Mouse (Mus musculus) testis, adult 2 months (tissue): ENCODE measurements around the gene Pip4k2a. TPM values are rescaled to one million over a fixed set of nuclear protein-coding genes. Genes with fewer than 3 reads are reported as not detected.

Experiments used
- H3K27ac ChIP-seq: fragments of 200-500 bp; 2 replicates; pipeline ENCODE4 v1.5.1; 2012; ENCODE audit warnings: low read depth, low read length; ENCODE audit not compliant: control insufficient read depth, insufficient read depth
- H3K27me3 ChIP-seq: fragments of 200-500 bp; 2 replicates; pipeline ENCODE4 v1.6.1; 2012; ENCODE audit warnings: mild to moderate bottlenecking, low read length, moderate library complexity; ENCODE audit not compliant: control insufficient read depth, insufficient read depth
- H3K36me3 ChIP-seq: fragments of 200-500 bp; 2 replicates; pipeline ENCODE4 v1.6.1; 2012; ENCODE audit warnings: mild to moderate bottlenecking, low read length; ENCODE audit not compliant: control insufficient read depth, insufficient read depth
- H3K4me1 ChIP-seq: fragments of 200-500 bp; 2 replicates; pipeline ENCODE4 v1.6.1; 2012; ENCODE audit warnings: low read length; ENCODE audit not compliant: control insufficient read depth, insufficient read depth
- H3K4me3 ChIP-seq: fragments of 200-500 bp; 2 replicates; pipeline ENCODE4 v1.5.1; 2012; ENCODE audit warnings: low read depth, mild to moderate bottlenecking, low read length, moderate library complexity, mixed read lengths; ENCODE audit not compliant: control insufficient read depth
- CTCF ChIP-seq: fragments of 200-500 bp; IDR thresholded peaks from 2 replicates; pipeline ENCODE4 v1.5.1; 2012; ENCODE audit warnings: low read depth, mild to moderate bottlenecking, inconsistent platforms, low read length, moderate library complexity; ENCODE audit not compliant: control insufficient read depth, insufficient read depth, insufficient replicate concordance
- POLR2A ChIP-seq: fragments of 200-500 bp; IDR thresholded peaks from 2 replicates; pipeline ENCODE4 v1.6.1; 2012; ENCODE audit warnings: low read depth, mild to moderate bottlenecking, inconsistent platforms, low read length, moderate library complexity; ENCODE audit not compliant: control insufficient read depth
- polyA plus RNA-seq: library from polyadenylated mRNA; depleted of rRNA; stranded (reverse); fragments of >200 nt; gene quantifications from 2 replicates; pipeline ENCODE4 v1.2.3, GENCODE M21; 2012

Pip4k2a gene
- polyA plus RNA-seq, 1 experiment: 1.3 TPM

DNA sequence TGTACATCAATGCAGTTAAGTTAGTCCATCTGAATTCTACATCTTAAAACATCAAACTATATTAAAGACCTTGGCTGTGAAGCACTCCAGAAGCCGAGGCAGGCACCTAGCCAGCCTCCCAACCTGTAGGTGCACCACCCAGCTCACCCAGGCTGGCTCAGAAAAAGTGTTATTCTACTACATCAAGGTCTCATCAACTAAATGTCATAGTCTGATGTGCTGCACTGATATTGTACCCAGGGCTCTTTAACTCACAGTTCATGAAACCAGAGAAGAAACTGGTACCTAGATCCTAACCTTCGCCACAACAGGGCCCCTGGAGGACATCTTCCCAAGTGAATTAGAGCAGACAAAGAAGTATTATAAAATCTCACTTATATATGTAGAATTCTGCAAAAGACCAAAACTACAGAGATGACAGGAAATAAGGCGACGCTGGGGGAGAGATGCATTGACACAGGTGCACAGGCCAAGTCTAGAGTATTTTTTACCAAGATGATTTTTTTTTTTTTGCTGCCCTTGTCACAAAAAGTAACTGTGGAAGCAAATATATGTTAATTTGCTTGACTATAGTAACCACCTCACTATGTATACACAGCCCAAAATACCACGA, 30.4 kb downstream of the Pip4k2a start:
- Histone ChIP-seq H3K4me3 (no peak overlapping the region), H3K27me3 (no peaks in the 10 kb centered on the region), H3K4me1 (no peaks in the 10 kb centered on the region; the same call in 1 of the 2 replicates), H3K27ac (no peak overlapping the region), H3K36me3 (no peaks in the 10 kb centered on the region)
- TF ChIP-seq POLR2A (no peak), CTCF (no peak)

DNA sequence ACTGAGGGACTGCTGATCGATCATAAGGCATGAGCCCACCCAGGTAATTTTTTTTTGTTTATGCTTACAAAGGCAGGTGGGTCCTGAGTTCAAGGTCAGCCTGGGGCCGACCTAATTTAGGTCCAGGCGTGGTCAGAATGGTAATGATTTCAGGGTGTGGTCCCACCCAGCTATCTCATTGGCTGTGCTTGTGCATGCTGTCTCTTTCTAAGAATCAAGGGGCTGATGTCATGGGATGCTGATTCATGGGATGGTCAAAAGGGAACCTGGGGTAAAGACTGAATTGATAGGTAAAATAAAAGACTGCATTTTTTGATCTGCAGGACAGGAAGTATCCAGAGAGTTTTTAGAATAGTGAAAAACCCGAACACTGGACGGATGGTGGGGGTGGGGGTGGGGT, 31.4 kb downstream of the Pip4k2a start:
- Histone ChIP-seq H3K4me1 (no peaks in the 10 kb centered on the region; the same call in 1 of the 2 replicates), H3K36me3 (no peaks in the 10 kb centered on the region), H3K27me3 (no peaks in the 10 kb centered on the region), H3K27ac (no peak overlapping the region), H3K4me3 (no peak overlapping the region)
- TF ChIP-seq CTCF: no peak
- no peak for TF ChIP-seq POLR2A

DNA sequence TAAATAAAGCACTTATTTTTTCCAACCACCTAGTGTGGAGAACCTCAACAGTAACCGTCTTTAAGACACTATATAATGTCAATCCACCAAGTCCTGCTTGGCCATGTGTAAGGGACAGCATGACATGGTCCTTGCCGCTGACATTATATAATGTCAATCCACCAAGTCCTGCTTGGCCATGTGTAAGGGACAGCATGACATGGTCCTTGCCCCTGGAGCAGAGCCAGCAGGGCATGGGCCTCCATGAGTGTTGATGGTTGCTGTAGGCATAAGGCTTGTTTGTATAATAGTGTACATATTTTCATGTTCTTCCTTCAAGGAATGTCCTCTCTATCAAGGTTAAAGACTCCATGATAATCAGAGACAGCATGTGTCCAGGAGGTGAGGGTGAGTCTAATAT, 32.0 kb downstream of the Pip4k2a start:
- Histone ChIP-seq H3K27me3 (no peaks in the 10 kb centered on the region), H3K4me1 (no peaks in the 10 kb centered on the region; the same call in 1 of the 2 replicates), H3K36me3 (no peaks in the 10 kb centered on the region), H3K27ac (no peak overlapping the region), H3K4me3 (no peak overlapping the region)
- no peak for TF ChIP-seq CTCF
- TF ChIP-seq POLR2A: no peak

DNA sequence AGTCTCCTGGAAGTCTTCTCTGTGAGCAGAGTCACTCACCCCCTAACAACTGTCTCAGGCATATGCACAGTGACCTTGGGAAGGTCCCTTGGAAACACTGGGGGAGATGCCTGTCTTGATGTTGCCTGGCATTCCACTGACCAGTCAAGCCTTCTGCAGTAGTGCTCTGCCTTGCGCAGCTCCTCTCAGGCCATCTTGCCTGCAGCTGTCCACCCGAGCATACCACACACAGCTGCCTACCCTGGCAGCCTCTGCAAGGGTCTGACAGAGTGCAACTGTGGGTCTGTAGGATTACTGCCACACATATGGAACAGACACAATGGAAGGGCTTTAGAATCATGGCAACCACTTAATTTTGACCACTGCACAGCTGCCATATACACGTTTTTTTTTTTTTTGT, 32.8 kb downstream of the Pip4k2a start:
- no peaks in the 10 kb centered on the region for H3K36me3 ChIP-seq
- TF ChIP-seq CTCF (no peak), POLR2A (no peak)
- no peak overlapping the region for H3K27ac ChIP-seq

DNA sequence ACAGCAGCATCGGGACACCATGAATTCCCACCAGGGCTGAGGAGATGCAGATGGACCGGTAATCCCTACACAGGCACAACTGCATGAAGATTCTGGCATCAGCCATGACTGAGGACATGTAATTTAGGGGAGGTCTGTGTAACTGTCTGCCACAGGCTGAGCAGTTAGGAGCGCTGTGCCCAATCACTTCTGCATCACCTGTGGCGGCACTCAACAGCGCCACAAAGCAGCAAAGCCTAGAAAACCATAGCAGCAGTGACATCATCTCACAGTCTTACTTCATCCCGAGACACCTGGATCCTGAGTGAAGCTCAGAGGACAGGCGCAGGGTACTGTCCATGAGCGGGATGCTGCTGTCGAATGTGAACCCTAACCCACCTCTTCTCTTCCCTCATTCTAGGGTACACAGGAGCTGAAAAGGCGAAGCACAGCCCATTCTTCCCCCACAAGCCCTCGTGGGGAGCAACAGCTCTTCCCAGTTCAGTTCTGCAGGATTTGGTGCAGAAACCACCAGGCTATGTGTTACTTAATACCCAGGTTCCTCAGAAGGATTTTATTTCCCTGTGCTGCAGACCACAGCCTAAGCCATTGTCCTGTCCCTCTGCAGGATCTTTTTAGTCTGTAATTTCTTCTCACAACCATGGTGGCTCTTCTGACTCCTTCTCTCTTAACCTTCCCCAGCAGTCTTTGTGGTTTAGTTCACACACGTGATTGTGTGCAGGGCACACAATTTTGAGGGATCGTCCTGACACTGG, 34.5 kb downstream of the Pip4k2a start:
- TF ChIP-seq CTCF: no peak
- no peak for TF ChIP-seq POLR2A
- H3K27ac ChIP-seq: no peak overlapping the region
- H3K4me1 ChIP-seq: no peaks in the 10 kb centered on the region
- no peak overlapping the region for H3K4me3 ChIP-seq
- no peaks in the 10 kb centered on the region for H3K27me3 ChIP-seq
- H3K36me3 ChIP-seq: no peaks in the 10 kb centered on the region

More for the DNA sequence above, 32.8 kb downstream of the Pip4k2a start:
- Histone ChIP-seq H3K4me3 (no peak overlapping the region), H3K27me3 (no peaks in the 10 kb centered on the region), H3K4me1 (no peaks in the 10 kb centered on the region)

DNA sequence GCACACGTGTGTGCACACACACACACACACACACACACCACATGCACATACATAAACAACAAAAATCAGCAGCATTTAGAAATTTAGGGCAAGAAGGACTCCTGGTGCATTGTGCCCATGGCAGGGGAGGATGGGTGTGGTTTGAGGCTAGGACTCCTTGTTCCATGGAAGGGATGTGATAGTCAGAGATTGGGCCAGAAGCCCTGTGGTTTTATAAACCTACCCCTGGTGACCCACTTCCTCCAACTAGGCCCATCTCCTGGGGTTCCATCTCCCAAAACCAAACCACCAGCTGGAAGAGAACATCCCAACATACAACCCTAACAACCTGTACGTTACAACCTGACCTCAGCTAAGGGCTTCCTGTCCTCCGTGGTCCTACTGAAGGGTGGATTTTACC, 35.4 kb downstream of the Pip4k2a start:
- H3K27ac ChIP-seq: no peak overlapping the region
- no peaks in the 10 kb centered on the region for H3K4me1 ChIP-seq
- H3K4me3 ChIP-seq: no peak overlapping the region
- TF ChIP-seq POLR2A (no peak), CTCF (no peak)
- no peaks in the 10 kb centered on the region for H3K36me3 ChIP-seq
- no peaks in the 10 kb centered on the region for H3K27me3 ChIP-seq

DNA sequence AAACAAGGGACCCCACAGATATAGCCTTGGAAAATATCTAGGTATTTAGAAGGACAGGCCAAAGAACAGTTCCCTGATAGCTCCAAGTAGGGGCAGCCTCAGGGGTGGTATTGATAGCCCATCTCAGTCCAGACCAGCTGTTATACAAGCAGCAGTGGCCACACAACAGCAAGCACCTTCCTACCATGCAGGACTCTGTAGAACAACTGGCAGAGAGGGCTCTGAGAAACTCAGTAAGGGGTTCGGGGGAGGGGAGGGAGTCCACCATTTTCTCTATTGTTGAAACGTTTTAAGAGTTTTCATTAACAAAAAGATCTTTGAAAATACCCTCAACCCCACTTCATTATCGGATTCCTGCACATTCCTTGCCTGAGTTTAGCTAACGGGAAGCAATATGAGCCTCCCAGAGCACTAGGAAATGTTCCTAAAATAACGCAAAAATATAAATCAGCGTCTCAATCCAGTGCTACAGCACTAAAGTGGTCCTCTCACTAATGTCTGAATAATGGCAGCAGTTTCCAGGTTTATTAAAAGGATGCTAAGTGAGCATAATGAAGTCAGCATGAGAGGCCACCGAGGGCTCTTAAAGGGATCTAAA, 37.5 kb downstream of the Pip4k2a start:
- Histone ChIP-seq H3K4me3 (no peak overlapping the region), H3K36me3 (no peaks in the 10 kb centered on the region), H3K27me3 (no peaks in the 10 kb centered on the region), H3K4me1 (no peaks in the 10 kb centered on the region), H3K27ac (no peak overlapping the region)
- no peak for TF ChIP-seq CTCF
- TF ChIP-seq POLR2A: no peak

DNA sequence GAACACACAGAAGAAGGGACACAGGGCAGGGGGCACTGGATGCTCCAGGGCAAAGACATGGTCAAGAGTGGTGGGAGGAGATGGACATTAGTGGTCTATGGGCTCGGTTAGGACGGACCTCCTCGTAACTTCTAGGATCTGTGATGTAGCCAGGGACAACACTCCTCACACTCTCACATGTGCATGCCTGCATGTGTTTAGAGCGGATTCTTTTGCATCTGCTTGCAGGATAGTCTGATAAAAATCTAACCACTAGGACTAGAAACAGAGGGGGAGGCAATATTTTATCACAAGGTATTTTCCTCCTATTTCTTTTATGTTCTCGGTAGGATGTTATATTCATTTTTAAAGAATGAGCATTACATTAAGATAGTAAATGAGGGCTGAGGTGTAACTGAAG, 38.4 kb downstream of the Pip4k2a start:
- no peaks in the 10 kb centered on the region for H3K36me3 ChIP-seq
- no peak overlapping the region for H3K27ac ChIP-seq
- no peaks in the 10 kb centered on the region for H3K27me3 ChIP-seq
- no peak overlapping the region for H3K4me3 ChIP-seq
- H3K4me1 ChIP-seq: no peaks in the 10 kb centered on the region
- TF ChIP-seq POLR2A (no peak), CTCF (no peak)
